Mouse (Mus musculus) limb, embryonic 12.5 days (tissue): ENCODE results near the gene Ttn. TPM values are rescaled to one million over a fixed set of nuclear protein-coding genes. Genes with fewer than 3 reads are reported as not detected.

ENCODE experiments used
- ATAC-seq: fragments of 200-750 bp; cut with Nextera tagmentation; 2 replicates; pipeline ENCODE4 v1.8.0; 2017; ENCODE audit warnings: low read depth, moderate TSS enrichment; ENCODE audit not compliant: insufficient number of reproducible peaks, insufficient read depth, low FRiP score, low TSS enrichment
- H3K27ac ChIP-seq: fragments of 300-500 bp; sonication (generic); 2 replicates; pipeline ENCODE4 v1.5.1; 2016; ENCODE audit warnings: mild to moderate bottlenecking, moderate library complexity
- H3K27me3 ChIP-seq: fragments of 300-500 bp; sonication (generic); 2 replicates; pipeline ENCODE4 v1.6.1; 2016; ENCODE audit warnings: mild to moderate bottlenecking, moderate library complexity
- H3K36me3 ChIP-seq: fragments of 300-500 bp; sonication (generic); 2 replicates; pipeline ENCODE4 v1.6.1; 2016; ENCODE audit warnings: mild to moderate bottlenecking, moderate library complexity
- H3K4me1 ChIP-seq: fragments of 300-500 bp; sonication (generic); replicated peaks from 2 replicates; pipeline ENCODE4 v1.6.1; 2016
- H3K4me2 ChIP-seq: fragments of 300-500 bp; sonication (generic); 2 replicates; pipeline ENCODE4 v1.6.1; 2016; ENCODE audit warnings: mild to moderate bottlenecking, moderate library complexity
- H3K4me3 ChIP-seq: fragments of 300-500 bp; sonication (generic); replicated peaks from 2 replicates; pipeline ENCODE4 v1.5.1; 2016; ENCODE audit warnings: mild to moderate bottlenecking
- H3K9ac ChIP-seq: fragments of 300-500 bp; sonication (generic); replicated peaks from 2 replicates; pipeline ENCODE4 v1.6.1; 2016; ENCODE audit warnings: mild to moderate bottlenecking, moderate library complexity
- H3K9me3 ChIP-seq: fragments of 300-500 bp; sonication (generic); 2 replicates; pipeline ENCODE4 v1.6.1; 2016; ENCODE audit warnings: mild to moderate bottlenecking, moderate library complexity
- WGBS: fragments of 180-500 bp; shearing (Covaris S2); methylation state at CpG from one replicate; pipeline ENCODE4 v1.1.7; 2016; 5-methylcytosine and 5-hydroxymethylcytosine counted together
- polyA plus RNA-seq: library from polyadenylated mRNA; unstranded; fragments of >200 nt; fragmentation: Nextera tagmentation; extraction: Ambion mirVana; gene quantifications from 2 replicates; pipeline ENCODE4 v1.2.1, GENCODE M21; 2016

The Ttn gene
- polyA plus RNA-seq, 1 experiment from 2014 or later = 36.7 TPM

DNA sequence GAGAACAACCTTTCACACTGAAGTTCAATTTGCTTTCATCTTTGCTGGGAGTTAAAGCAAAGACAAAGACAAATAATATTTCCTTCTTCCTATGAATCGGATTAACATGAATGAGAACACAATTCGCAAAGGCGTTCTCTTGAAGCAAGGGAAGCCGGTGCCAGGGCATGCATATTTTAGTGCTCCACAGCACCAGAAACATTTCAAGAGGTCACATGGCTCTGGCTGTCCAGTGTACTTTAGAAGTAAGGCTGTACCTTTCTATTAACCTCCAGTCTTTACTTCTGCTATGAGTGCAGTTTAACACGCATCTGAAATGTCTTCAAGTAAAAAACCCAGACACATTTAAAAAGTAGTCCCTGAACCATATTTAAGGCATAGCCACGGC, 20.3 kb downstream of the Ttn start:
- Histone ChIP-seq H3K36me3 (no peaks in the 10 kb centered on the region), H3K4me1 (no peaks in the 10 kb centered on the region), H3K27ac (no peak overlapping the region), H3K9ac (no peak overlapping the region), H3K4me3 (no peak overlapping the region), H3K27me3 (no peaks in the 10 kb centered on the region), H3K4me2 (no peak overlapping the region), H3K9me3 (no peaks in the 10 kb centered on the region)
- WGBS = 89% methylated on average over 6 of the region's 6 CpGs
- ATAC-seq = no peak

DNA sequence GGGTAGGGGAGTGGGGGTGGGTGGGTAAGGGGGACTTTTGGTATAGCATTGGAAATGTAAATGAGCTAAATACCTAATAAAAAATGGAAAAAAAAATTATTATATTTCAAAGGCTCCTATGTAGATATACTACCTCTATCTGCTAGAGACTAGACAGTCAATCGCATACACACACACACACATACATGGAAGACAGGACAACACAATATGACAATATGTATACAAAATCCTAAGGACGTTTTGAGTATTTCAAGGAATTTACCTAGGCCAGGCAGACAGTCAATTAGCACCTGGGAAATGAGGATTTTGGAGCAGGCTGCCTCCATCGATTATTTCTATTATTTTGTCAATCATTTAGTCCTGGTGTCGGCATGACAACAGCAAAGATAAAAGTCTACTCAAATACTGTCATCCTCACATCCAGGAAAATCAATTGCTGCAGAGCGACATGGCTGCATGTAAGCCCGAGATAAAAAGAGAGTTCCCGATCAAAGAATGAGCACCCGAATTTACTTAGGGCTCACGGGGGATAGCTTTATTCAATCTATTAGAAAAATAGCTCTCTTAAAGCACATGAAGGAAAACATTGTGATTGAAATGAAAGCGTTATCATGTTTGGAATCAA, 20.8 kb downstream of the Ttn start:
- Histone ChIP-seq H3K4me1 (no peaks in the 10 kb centered on the region), H3K9ac (no peak overlapping the region), H3K27ac (no peak overlapping the region), H3K4me3 (no peak overlapping the region), H3K9me3 (no peaks in the 10 kb centered on the region), H3K36me3 (no peaks in the 10 kb centered on the region), H3K4me2 (no peak overlapping the region), H3K27me3 (no peaks in the 10 kb centered on the region)
- no peak for ATAC-seq
- 93% methylated on average over 10 of the region's 10 CpGs for WGBS

DNA sequence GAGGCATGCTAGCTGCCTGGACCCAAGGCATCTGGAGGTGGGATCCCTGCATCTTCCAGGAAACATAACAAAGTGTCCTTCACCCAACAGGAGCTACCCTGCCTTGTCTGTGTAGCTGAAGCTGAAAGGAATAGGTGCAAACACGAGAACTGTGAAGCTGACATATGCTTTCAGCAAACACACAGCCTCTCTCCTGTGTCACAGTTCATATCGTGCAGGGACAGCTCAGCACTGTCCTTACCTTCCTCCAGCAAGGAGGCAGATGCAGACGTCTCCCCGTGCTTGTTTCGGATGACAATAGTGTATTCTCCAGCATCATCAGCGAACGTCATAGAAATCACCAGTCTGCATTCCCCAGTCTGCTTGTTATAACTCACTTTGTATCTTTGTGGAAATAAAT, 32.6 kb downstream of the Ttn start:
- no peaks in the 10 kb centered on the region for H3K36me3 ChIP-seq
- no peak overlapping the region for H3K27ac ChIP-seq
- ATAC-seq = no peak
- H3K27me3 ChIP-seq = no peaks in the 10 kb centered on the region
- H3K4me2 ChIP-seq = no peak overlapping the region
- WGBS = 89% methylated on average over 7 of the region's 7 CpGs
- no peak overlapping the region for H3K9ac ChIP-seq
- H3K9me3 ChIP-seq = no peaks in the 10 kb centered on the region
- no peaks in the 10 kb centered on the region for H3K4me1 ChIP-seq
- no peak overlapping the region for H3K4me3 ChIP-seq

DNA sequence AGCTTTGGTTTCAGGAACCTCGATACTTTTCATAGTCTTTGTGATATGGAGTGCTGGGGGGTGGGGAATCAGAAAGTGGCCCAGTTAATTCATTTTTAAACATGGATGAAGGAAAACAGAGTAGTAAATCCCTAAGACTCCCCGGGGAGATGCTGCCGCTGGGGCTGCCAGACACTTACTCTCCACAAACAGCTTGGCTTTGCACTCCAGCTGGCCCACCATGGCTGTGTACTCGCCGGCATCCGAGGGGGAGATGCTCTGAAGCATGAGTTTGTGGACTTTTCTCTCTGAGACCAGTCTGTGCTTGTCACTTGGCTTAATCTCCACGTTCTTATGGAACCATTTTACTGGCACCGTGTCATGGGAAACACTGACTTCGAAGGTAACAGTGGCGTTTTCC, 43.8 kb downstream of the Ttn start:
- H3K4me2 ChIP-seq = no peak overlapping the region
- ATAC-seq = no peak
- WGBS = 60% methylated on average over 10 of the region's 10 CpGs
- H3K27ac ChIP-seq = no peak overlapping the region
- H3K4me1 ChIP-seq = peaks cover 7% of the 10 kb centered on the region; the same call in 1 of the 2 replicates
- H3K36me3 ChIP-seq = no peaks in the 10 kb centered on the region
- H3K9ac ChIP-seq = no peak overlapping the region
- H3K27me3 ChIP-seq = no peaks in the 10 kb centered on the region
- H3K4me3 ChIP-seq = no peak overlapping the region
- peaks cover 4% of the 10 kb centered on the region; the same call in 1 of the 2 replicates for H3K9me3 ChIP-seq

DNA sequence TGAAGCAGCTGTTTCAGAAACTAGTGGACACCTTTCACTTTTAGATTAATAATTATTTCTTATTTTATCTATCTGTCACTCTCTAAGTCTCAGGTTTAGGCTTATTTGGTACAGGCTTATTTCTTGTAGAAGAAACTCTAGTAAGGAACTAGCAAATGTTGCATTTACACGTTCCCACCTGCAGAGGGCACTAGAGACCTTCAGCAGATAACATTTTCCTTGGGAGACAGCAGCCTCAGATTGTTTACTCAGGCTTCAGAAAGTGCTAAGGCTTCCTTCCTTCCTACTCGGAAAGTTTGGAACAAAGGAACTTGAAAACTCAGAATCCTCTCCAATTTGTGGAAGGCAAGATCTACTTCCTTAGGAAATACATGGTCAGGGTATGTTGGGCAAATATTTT, 52.6 kb downstream of the Ttn start:
- ATAC-seq = no peak
- H3K27me3 ChIP-seq = no peaks in the 10 kb centered on the region
- 4% methylated on average over 2 of the region's 2 CpGs for WGBS

DNA sequence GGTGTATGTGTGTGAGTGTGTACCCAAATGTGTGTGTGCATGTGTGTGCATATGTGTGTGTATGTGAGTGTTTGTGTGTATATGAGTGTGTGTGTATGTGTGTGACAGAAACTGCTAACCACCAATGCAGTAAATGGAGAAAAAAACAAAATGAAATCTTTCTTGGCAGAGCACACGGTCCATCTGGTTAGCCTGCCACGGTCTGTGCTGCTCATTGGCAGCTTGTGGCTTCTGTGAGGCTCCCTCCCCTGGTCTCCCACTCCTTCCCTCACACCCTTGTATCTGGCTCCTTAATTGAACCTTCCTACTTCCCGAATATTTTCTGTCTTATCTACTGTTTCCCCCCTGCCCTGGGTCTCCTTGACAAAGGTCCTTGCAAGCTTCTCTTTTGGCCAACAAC, 53.5 kb downstream of the Ttn start:
- Histone ChIP-seq H3K9ac (no peak overlapping the region), H3K27ac (no peak overlapping the region), H3K36me3 (no peaks in the 10 kb centered on the region), H3K9me3 (no peaks in the 10 kb centered on the region), H3K27me3 (no peaks in the 10 kb centered on the region), H3K4me1 (no peaks in the 10 kb centered on the region), H3K4me3 (no peak overlapping the region), H3K4me2 (no peak overlapping the region)
- WGBS = 70% methylated on average over 3 of the region's 3 CpGs
- ATAC-seq = no peak

More for the DNA sequence above, 52.6 kb downstream of the Ttn start:
- H3K36me3 ChIP-seq = no peaks in the 10 kb centered on the region
- no peaks in the 10 kb centered on the region for H3K9me3 ChIP-seq
- no peaks in the 10 kb centered on the region for H3K4me1 ChIP-seq
- H3K4me2 ChIP-seq = no peak overlapping the region
- H3K27ac ChIP-seq = no peak overlapping the region
- H3K4me3 ChIP-seq = no peak overlapping the region
- H3K9ac ChIP-seq = no peak overlapping the region

DNA sequence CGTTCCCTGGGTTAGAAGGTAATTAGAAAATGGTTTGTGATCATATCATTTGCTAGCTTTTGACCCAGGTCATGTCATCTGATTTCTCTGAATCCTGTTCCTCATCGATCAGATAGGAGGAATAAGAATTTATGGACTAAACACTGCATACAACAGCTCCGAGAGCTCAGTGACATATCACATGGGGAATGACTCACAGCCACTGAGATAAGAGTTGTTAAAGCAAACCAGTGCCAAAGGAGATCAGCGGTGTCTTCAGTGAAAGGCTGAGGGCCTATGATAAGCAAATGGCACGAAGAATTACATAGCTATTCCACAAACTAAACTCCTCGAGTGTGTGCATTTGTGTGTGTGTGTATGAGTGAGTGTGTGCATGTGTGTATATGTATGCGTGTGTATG, 54.0 kb downstream of the Ttn start:
- 87% methylated on average over 7 of the region's 7 CpGs for WGBS

DNA sequence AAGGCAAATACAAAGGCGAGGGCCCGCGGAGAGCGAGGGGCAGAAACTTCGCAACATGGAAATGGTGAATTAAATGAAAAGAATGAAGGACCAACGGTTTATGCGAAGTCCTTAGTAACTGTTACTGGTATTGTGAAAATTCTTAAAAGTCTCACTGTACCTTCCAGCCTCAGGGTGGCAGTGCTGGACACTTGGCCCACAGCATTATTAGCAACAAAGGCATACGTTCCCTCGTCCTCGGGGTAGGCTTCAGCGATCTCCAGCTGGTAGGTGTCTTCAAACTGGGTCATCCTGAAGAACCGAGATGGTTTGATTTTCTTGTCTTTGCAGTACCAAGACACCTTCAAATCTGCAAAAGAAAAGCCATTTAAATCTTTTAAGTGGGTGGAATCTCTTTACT, 55.4 kb downstream of the Ttn start:
- Histone ChIP-seq H3K4me2 (no peak overlapping the region), H3K9ac (no peak overlapping the region), H3K4me3 (no peak overlapping the region), H3K36me3 (no peaks in the 10 kb centered on the region), H3K27ac (no peak overlapping the region), H3K4me1 (no peaks in the 10 kb centered on the region), H3K9me3 (no peaks in the 10 kb centered on the region), H3K27me3 (no peaks in the 10 kb centered on the region)
- no peak for ATAC-seq
- 83% methylated on average over 12 of the region's 12 CpGs for WGBS

More for the DNA sequence above, 54.0 kb downstream of the Ttn start:
- H3K9me3 ChIP-seq = no peaks in the 10 kb centered on the region
- H3K4me1 ChIP-seq = no peaks in the 10 kb centered on the region
- no peak overlapping the region for H3K4me2 ChIP-seq
- no peak overlapping the region for H3K4me3 ChIP-seq
- H3K9ac ChIP-seq = no peak overlapping the region
- H3K27me3 ChIP-seq = no peaks in the 10 kb centered on the region
- no peak for ATAC-seq
- H3K36me3 ChIP-seq = no peaks in the 10 kb centered on the region
- H3K27ac ChIP-seq = no peak overlapping the region

DNA sequence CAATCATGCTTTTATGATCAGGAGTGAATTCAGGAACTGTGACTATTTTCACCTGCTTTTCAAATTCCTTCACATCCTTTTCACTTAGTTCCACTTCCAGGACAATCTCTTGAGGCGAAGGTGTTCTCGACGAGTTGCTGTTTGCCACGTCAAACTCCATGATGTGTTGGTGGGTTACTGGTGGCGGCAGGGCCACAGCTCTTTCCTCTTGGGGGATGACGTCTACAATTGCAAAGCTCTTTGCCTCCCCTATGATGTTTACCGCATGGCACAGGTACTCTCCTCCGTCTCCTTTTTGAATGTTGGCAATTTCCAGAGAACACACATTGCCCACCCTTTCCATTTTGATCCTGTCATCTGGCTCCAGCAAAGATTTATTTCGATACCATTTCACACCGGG, 67.4 kb downstream of the Ttn start:
- Histone ChIP-seq H3K4me1 (no peaks in the 10 kb centered on the region), H3K9ac (no peak overlapping the region), H3K27me3 (no peaks in the 10 kb centered on the region), H3K36me3 (no peaks in the 10 kb centered on the region), H3K27ac (no peak overlapping the region), H3K4me2 (no peak overlapping the region), H3K9me3 (no peaks in the 10 kb centered on the region), H3K4me3 (no peak overlapping the region)
- ATAC-seq = no peak
- 93% methylated on average over 10 of the region's 10 CpGs for WGBS

DNA sequence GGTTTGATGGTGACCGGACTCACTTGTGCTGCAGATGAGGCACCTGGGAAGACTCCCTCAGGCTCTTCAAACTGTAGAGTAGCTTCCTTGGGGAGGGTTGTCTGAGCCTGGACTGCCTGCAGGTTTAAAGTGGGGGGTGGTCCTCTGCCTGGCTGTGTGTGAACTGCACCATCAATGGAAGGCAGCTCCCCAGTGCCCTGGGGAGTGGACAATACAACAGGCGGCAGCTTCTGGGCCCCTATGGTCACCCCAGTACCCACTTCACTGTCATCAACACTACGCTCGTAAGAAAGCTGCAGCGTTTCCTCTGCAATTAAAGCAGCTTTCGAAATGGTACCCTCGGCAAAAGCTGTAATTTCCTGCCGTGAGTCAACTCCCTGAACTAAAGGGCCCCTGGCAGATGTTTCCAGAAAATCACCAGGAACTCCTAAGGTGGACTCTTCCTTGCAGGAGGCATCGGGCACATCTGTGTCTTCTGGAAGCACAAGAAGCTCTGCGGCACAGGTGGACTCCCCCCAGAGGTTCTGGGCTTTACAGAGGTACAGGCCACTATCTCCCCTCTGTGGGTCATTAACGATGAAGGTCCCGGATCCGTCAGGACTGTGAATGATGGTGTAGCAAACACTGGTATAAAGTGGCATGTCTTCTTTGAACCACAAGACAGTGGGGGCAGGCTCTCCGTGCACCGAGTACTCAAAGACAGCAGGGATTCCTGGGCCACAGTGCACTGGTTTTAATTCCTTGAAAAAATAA, 73.5 kb downstream of the Ttn start:
- H3K27ac ChIP-seq = no peak overlapping the region
- H3K4me2 ChIP-seq = no peak overlapping the region
- WGBS = 52% methylated on average over 15 of the region's 15 CpGs
- H3K4me1 ChIP-seq = peaks cover 4% of the 10 kb centered on the region; the same call in 1 of the 2 replicates
- H3K36me3 ChIP-seq = no peaks in the 10 kb centered on the region
- H3K9me3 ChIP-seq = no peaks in the 10 kb centered on the region
- H3K27me3 ChIP-seq = no peaks in the 10 kb centered on the region
- H3K9ac ChIP-seq = no peak overlapping the region
- no peak for ATAC-seq
- no peak overlapping the region for H3K4me3 ChIP-seq

DNA sequence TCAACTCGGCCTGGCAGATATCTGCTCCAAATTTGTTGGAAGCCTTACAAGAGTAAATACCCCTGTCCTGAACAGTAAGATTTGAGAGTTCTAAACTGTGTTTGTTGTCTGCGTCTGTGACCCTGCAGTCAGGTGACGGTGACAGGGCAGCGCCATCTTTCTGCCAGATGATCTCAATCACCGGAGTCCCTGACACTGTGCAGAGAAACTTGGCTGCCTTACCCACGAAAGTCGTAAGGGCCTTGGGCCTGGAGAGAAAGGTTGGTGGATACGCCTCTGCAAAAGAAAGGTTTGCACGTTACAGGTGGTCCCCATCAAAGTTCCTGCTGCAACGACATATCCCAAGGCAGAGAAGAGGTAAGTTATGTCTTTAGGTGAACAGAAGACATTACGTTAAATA, 79.0 kb downstream of the Ttn start:
- Histone ChIP-seq H3K9me3 (no peaks in the 10 kb centered on the region), H3K27me3 (no peaks in the 10 kb centered on the region), H3K4me1 (no peaks in the 10 kb centered on the region), H3K4me3 (no peak overlapping the region), H3K36me3 (no peaks in the 10 kb centered on the region), H3K4me2 (no peak overlapping the region), H3K9ac (no peak overlapping the region), H3K27ac (no peak overlapping the region)
- 88% methylated on average over 11 of the region's 11 CpGs for WGBS
- no peak for ATAC-seq
